Mouse (Mus musculus) embryonic facial prominence, embryonic 15.5 days (tissue): ENCODE measurements at regions not wholly inside any gene's neighbourhood (a gene's known extent, or its start where the extent isn't known, plus 50 kb on each side); places are given as distances from the start of the nearest gene placed in this dataset.

ENCODE experiments used
- ATAC-seq: fragments of 200-750 bp; cut with Nextera tagmentation; 2 replicates; pipeline ENCODE4 v1.8.0; 2017; ENCODE audit warnings: low read depth, moderate TSS enrichment; ENCODE audit not compliant: insufficient number of reproducible peaks, low FRiP score, low TSS enrichment
- H3K27ac ChIP-seq: fragments of 300-500 bp; sonication (generic); replicated peaks from 2 replicates; pipeline ENCODE4 v1.5.1; 2015; ENCODE audit warnings: mild to moderate bottlenecking, inconsistent platforms
- H3K27me3 ChIP-seq: fragments of 300-500 bp; sonication (generic); 2 replicates; pipeline ENCODE4 v1.6.1; 2015; ENCODE audit warnings: inconsistent platforms
- H3K36me3 ChIP-seq: fragments of 300-500 bp; sonication (generic); 2 replicates; pipeline ENCODE4 v1.6.1; 2015; ENCODE audit warnings: mild to moderate bottlenecking, inconsistent platforms
- H3K4me1 ChIP-seq: fragments of 300-500 bp; sonication (generic); 2 replicates; pipeline ENCODE4 v1.6.1; 2015; ENCODE audit warnings: inconsistent platforms
- H3K4me2 ChIP-seq: fragments of 300-500 bp; sonication (generic); replicated peaks from 2 replicates; pipeline ENCODE4 v1.6.1; 2015; ENCODE audit warnings: mild to moderate bottlenecking, inconsistent platforms
- H3K4me3 ChIP-seq: fragments of 300-500 bp; sonication (generic); replicated peaks from 2 replicates; pipeline ENCODE4 v1.5.1; 2015; ENCODE audit warnings: mild to moderate bottlenecking, inconsistent platforms
- H3K9ac ChIP-seq: fragments of 300-500 bp; sonication (generic); 2 replicates; pipeline ENCODE4 v1.6.1; 2015; ENCODE audit warnings: inconsistent platforms
- H3K9me3 ChIP-seq: fragments of 300-500 bp; sonication (generic); replicated peaks from 2 replicates; pipeline ENCODE4 v1.6.1; 2016; ENCODE audit warnings: inconsistent platforms
- WGBS: fragments of 180-500 bp; shearing (Covaris S2); methylation state at CpG from one replicate; pipeline ENCODE4 v1.1.7; 2015; 5-methylcytosine and 5-hydroxymethylcytosine counted together

- Histone ChIP-seq H3K27me3 (no peaks in the 10 kb centered on the region), H3K27ac (no peak overlapping the region), H3K36me3 (no peaks in the 10 kb centered on the region), H3K4me1 (no peaks in the 10 kb centered on the region), H3K9ac (no peak overlapping the region), H3K9me3 (no peaks in the 10 kb centered on the region), H3K4me3 (no peak overlapping the region), H3K4me2 (no peak overlapping the region)
- ATAC-seq, result no peak
- 38% methylated on average over 3 of the region's 3 CpGs for WGBS
Measured at GRCm38 (mm10) chr10:56695100-56695499, 318.0 kb downstream of the Gja1 start.

- Histone ChIP-seq H3K4me2 (no peak overlapping the region), H3K9me3 (no peaks in the 10 kb centered on the region), H3K36me3 (no peaks in the 10 kb centered on the region), H3K4me1 (no peaks in the 10 kb centered on the region), H3K4me3 (no peak overlapping the region), H3K27me3 (no peaks in the 10 kb centered on the region), H3K9ac (no peak overlapping the region), H3K27ac (no peak overlapping the region)
- 43% methylated on average over 6 of the region's 6 CpGs for WGBS
- ATAC-seq, result no peak
Measured at GRCm38 (mm10) chr10:56700126-56700525, 323.0 kb downstream of the Gja1 start.

GRCm38 (mm10) chr10:56708411-56708810 is 331.3 kb downstream of the Gja1 start:
- 70% methylated on average over 2 of the region's 2 CpGs for WGBS

GRCm38 (mm10) chr10:56708886-56709285 is 331.8 kb downstream of the Gja1 start:
- Histone ChIP-seq H3K4me3 (no peak overlapping the region), H3K9ac (no peak overlapping the region), H3K4me2 (no peak overlapping the region), H3K4me1 (no peaks in the 10 kb centered on the region), H3K36me3 (no peaks in the 10 kb centered on the region), H3K9me3 (no peaks in the 10 kb centered on the region), H3K27me3 (no peaks in the 10 kb centered on the region), H3K27ac (no peak overlapping the region)
- no peak for ATAC-seq
- 66% methylated on average over 1 of the region's 1 CpGs for WGBS

More at GRCm38 (mm10) chr10:56708411-56708810, 331.3 kb downstream of the Gja1 start:
- Histone ChIP-seq H3K4me3 (no peak overlapping the region), H3K9me3 (no peaks in the 10 kb centered on the region), H3K27me3 (no peaks in the 10 kb centered on the region), H3K27ac (no peak overlapping the region), H3K4me2 (no peak overlapping the region), H3K36me3 (no peaks in the 10 kb centered on the region), H3K9ac (no peak overlapping the region), H3K4me1 (no peaks in the 10 kb centered on the region)
- no peak for ATAC-seq

- Histone ChIP-seq H3K4me1 (no peaks in the 10 kb centered on the region), H3K9ac (no peak overlapping the region), H3K9me3 (no peaks in the 10 kb centered on the region), H3K27ac (no peak overlapping the region), H3K4me3 (no peak overlapping the region), H3K4me2 (no peak overlapping the region), H3K36me3 (no peaks in the 10 kb centered on the region), H3K27me3 (no peaks in the 10 kb centered on the region)
- ATAC-seq, result no peak
- 27% methylated on average over 7 of the region's 7 CpGs for WGBS
Measured at GRCm38 (mm10) chr10:56712611-56713105, 335.5 kb downstream of the Gja1 start.

GRCm38 (mm10) chr10:56737073-56737472 is 359.9 kb downstream of the Gja1 start:
- no peaks in the 10 kb centered on the region for H3K4me1 ChIP-seq
- no peak overlapping the region for H3K4me2 ChIP-seq
- H3K9ac ChIP-seq, result no peak overlapping the region
- no peak overlapping the region for H3K27ac ChIP-seq
- H3K27me3 ChIP-seq, result no peaks in the 10 kb centered on the region
- H3K9me3 ChIP-seq, result no peaks in the 10 kb centered on the region
- no peaks in the 10 kb centered on the region for H3K36me3 ChIP-seq
- H3K4me3 ChIP-seq, result no peak overlapping the region
- ATAC-seq, result no peak

- no peak overlapping the region for H3K4me2 ChIP-seq
- 55% methylated on average over 3 of the region's 3 CpGs for WGBS
- ATAC-seq, result no peak
- no peaks in the 10 kb centered on the region for H3K9me3 ChIP-seq
- H3K9ac ChIP-seq, result no peak overlapping the region
- H3K4me1 ChIP-seq, result no peaks in the 10 kb centered on the region
- no peaks in the 10 kb centered on the region for H3K36me3 ChIP-seq
- H3K27me3 ChIP-seq, result no peaks in the 10 kb centered on the region
- H3K27ac ChIP-seq, result no peak overlapping the region
- H3K4me3 ChIP-seq, result no peak overlapping the region
Measured at GRCm38 (mm10) chr10:56739621-56740020, 362.5 kb downstream of the Gja1 start.

GRCm38 (mm10) chr10:56752134-56752533 is 375.0 kb downstream of the Gja1 start:
- Histone ChIP-seq H3K9ac (no peak overlapping the region), H3K4me2 (no peak overlapping the region), H3K27me3 (no peaks in the 10 kb centered on the region), H3K27ac (no peak overlapping the region), H3K36me3 (no peaks in the 10 kb centered on the region), H3K9me3 (no peaks in the 10 kb centered on the region), H3K4me3 (no peak overlapping the region), H3K4me1 (no peaks in the 10 kb centered on the region)
- ATAC-seq, result no peak
- WGBS, result 47% methylated on average over 2 of the region's 2 CpGs

- Histone ChIP-seq H3K4me2 (no peak overlapping the region), H3K27me3 (no peaks in the 10 kb centered on the region), H3K9ac (no peak overlapping the region), H3K4me3 (no peak overlapping the region), H3K36me3 (no peaks in the 10 kb centered on the region), H3K4me1 (no peaks in the 10 kb centered on the region), H3K27ac (no peak overlapping the region), H3K9me3 (no peaks in the 10 kb centered on the region)
- 74% methylated on average over 2 of the region's 2 CpGs for WGBS
- no peak for ATAC-seq
Measured at GRCm38 (mm10) chr10:56753576-56753975, 376.4 kb downstream of the Gja1 start.

GRCm38 (mm10) chr10:56754546-56755175 is 377.5 kb downstream of the Gja1 start:
- Histone ChIP-seq H3K9me3 (no peaks in the 10 kb centered on the region), H3K4me2 (no peak overlapping the region), H3K36me3 (no peaks in the 10 kb centered on the region), H3K9ac (no peak overlapping the region), H3K4me3 (no peak overlapping the region), H3K27ac (no peak overlapping the region), H3K4me1 (no peaks in the 10 kb centered on the region), H3K27me3 (no peaks in the 10 kb centered on the region)
- WGBS, result 71% methylated on average over 11 of the region's 11 CpGs
- ATAC-seq, result no peak

- Histone ChIP-seq H3K4me3 (no peak overlapping the region), H3K4me1 (no peaks in the 10 kb centered on the region), H3K27ac (no peak overlapping the region), H3K4me2 (no peak overlapping the region), H3K27me3 (no peaks in the 10 kb centered on the region), H3K9me3 (no peaks in the 10 kb centered on the region), H3K36me3 (no peaks in the 10 kb centered on the region), H3K9ac (no peak overlapping the region)
- ATAC-seq, result no peak
- WGBS, result 76% methylated on average over 4 of the region's 4 CpGs
Measured at GRCm38 (mm10) chr10:56770629-56771028, 393.5 kb downstream of the Gja1 start.

GRCm38 (mm10) chr10:56782265-56782664 is 405.1 kb downstream of the Gja1 start:
- Histone ChIP-seq H3K27me3 (no peaks in the 10 kb centered on the region), H3K9me3 (no peaks in the 10 kb centered on the region), H3K4me3 (no peak overlapping the region), H3K9ac (no peak overlapping the region), H3K4me2 (no peak overlapping the region), H3K27ac (no peak overlapping the region), H3K36me3 (no peaks in the 10 kb centered on the region), H3K4me1 (no peaks in the 10 kb centered on the region)
- no peak; the same call in 1 of the 2 replicates for ATAC-seq
- 58% methylated on average over 2 of the region's 2 CpGs for WGBS
